Mouse (Mus musculus): ENCODE results near the gene Cinp. TPM values are rescaled to one million over a fixed set of nuclear protein-coding genes. Genes with fewer than 3 reads are reported as not detected.

Gene Cinp
- total RNA-seq (2015; ENCODE audit: low replicate concordance) (14.6 and 28.6 TPM in 2 replicates), total RNA-seq (2017; ENCODE audit: low replicate concordance) (23.4 and 26.7 TPM in 2 replicates)

- ATAC-seq (replicated peaks; ENCODE audit: low FRiP score, poor library complexity, severe bottlenecking): peak; percentile 91
Measured at GRCm38 (mm10) chr12:110889036-110890020, at the start of gene Cinp, which contains the start of gene Tecpr2. Gene Cinp, minus strand, starts transcription at chr12:110889145. Gene Tecpr2, plus strand, starts transcription at chr12:110889264.

DNA sequence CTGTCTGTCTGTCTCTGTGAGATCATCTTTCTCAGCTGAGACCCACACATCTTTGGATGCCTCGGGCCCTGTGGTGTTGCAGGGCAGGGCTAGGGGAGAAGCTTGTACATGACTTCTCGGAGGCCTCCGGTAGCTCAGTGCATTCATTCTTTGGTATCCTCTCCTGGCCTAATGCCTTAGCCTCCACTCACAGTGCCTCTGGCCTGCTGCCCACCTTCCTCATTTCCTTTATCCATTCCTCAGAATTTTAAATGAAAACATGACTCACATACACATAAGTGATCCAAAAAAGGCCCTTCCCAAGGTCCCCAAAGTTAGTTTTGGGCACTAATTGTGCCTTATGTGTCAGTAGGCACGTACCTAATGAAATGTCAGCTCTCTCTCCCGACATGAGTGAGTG, 48.6 kb upstream of the Cinp start:
- no peak for ATAC-seq (replicated peaks; ENCODE audit: low FRiP score, poor library complexity, severe bottlenecking)

GRCm38 (mm10) chr12:110935983-110936620, 47.2 kb upstream of the Cinp start:
- peak; percentile 92 for ATAC-seq (replicated peaks; ENCODE audit: low FRiP score, poor library complexity, severe bottlenecking)

- no peak for ATAC-seq (replicated peaks; ENCODE audit: low FRiP score, poor library complexity, severe bottlenecking)
Measured at GRCm38 (mm10) chr12:110932820-110933219, 43.9 kb upstream of the Cinp start.

- no peak for ATAC-seq (replicated peaks; ENCODE audit: low FRiP score, poor library complexity, severe bottlenecking)
Measured at GRCm38 (mm10) chr12:110921572-110921971, 32.6 kb upstream of the Cinp start.

DNA sequence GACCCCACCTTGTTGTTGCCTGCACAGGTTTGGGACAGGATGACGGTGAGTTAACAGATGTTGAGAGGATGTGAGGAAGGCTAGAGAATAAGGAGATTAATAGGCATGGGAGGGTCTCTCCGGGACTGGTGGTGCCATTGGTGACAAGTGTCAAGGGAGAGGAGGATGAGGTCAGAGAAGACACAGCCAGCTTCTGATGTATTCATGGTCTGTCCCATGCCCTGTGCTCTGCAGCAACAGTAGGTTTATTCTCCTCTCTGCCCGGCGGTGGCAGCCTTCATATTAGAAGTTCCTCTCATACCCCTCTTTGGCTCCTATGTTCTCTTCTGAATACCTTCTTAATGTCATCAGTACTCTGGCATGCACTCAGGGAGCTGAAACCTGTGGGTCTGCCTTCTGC, 31.3 kb upstream of the Cinp start:
- no peak for ATAC-seq (replicated peaks; ENCODE audit: low FRiP score, poor library complexity, severe bottlenecking)

DNA sequence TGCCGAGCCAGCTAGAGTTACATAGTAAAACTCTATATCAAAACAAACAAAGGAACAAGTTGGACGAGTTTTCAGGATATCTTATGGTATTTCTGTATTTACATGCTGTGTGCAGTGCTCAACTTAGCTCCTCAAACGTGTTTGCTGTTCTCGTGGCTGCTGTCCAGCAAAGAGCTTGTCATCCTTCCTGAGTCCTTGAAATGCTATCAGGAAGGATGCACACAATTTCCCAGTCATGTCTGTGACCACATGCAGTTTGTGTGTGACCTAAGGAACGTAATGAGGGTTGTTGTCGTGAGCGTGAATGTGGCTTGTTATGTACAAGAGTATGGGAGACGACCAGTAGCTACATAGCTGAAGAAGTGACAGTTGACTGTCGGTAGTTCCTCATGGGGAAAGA, 26.8 kb upstream of the Cinp start:
- ATAC-seq (replicated peaks; ENCODE audit: low FRiP score, poor library complexity, severe bottlenecking): no peak

DNA sequence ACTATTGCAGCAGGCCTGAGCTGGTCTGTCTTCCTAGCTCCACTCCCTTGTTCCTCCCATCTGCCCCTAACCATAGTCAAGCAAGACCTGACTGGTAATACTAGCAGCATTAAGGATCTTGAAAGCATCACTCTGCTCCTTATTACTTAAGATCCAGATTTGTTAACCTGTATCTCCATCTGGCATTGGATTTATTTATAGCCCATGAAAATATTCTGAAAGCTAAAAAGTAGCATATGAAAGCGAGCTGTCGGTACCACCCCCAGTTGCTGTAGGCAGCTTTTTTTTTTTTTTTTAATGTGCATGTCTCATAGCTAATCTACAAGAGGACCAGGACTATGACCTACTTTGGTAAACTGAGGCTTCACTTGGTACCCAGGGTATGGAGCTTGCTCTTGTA, 21.0 kb upstream of the Cinp start:
- no peak for ATAC-seq (replicated peaks; ENCODE audit: low FRiP score, poor library complexity, severe bottlenecking)

DNA sequence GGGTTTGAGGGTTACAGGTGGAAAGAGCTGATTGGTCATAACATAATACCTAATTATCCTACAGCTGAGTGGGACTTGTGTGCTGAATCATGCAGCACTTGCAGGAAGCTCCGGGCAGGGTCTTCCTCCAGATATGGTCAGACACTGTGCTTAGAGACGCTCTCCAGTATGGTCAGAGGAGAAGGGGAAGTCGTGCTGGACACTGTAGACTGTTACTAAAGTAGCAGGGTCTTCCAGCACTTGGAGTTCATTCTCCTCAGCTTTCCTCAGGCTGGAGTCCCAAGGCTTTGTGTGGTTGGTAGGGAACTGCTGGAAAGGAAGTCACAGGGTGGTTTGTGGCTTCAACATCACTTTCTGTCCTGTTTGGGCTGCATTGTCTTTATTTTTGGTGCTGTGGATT, 18.9 kb upstream of the Cinp start:
- no peak for ATAC-seq (replicated peaks; ENCODE audit: low FRiP score, poor library complexity, severe bottlenecking)

GRCm38 (mm10) chr12:110903536-110903935, 14.6 kb upstream of the Cinp start:
- no peak; the same call in 1 of the 2 replicates for ATAC-seq (replicated peaks; ENCODE audit: low FRiP score, poor library complexity, severe bottlenecking)

GRCm38 (mm10) chr12:110902106-110902505, 13.2 kb upstream of the Cinp start:
- no peak; the same call in 1 of the 2 replicates for ATAC-seq (replicated peaks; ENCODE audit: low FRiP score, poor library complexity, severe bottlenecking)

DNA sequence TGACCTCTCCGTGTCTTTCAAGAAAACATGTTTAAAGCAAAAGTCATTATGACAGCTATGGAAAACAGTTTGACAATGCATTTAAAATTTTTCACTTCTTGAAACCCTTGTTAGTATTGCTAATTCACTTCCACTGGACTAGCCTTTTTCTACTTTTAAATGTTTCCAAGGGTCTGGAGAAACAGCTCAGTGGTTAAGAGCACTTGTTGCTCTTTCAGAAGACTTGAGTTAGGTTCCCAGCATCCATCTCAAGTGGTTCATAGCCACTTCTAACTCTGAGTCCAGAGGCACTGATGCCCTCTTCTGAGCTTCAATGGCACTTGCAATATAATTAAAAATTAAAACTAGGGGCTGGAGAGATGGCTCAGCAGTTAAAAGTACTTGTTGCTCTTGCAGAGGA, 2.9 kb upstream of the Cinp start:
- ATAC-seq (replicated peaks; ENCODE audit: low FRiP score, poor library complexity, severe bottlenecking): no peak

GRCm38 (mm10) chr12:110888606-110889005, 339 bp downstream of the Cinp start:
- peak; percentile 32 for ATAC-seq (replicated peaks; ENCODE audit: low FRiP score, poor library complexity, severe bottlenecking)

DNA sequence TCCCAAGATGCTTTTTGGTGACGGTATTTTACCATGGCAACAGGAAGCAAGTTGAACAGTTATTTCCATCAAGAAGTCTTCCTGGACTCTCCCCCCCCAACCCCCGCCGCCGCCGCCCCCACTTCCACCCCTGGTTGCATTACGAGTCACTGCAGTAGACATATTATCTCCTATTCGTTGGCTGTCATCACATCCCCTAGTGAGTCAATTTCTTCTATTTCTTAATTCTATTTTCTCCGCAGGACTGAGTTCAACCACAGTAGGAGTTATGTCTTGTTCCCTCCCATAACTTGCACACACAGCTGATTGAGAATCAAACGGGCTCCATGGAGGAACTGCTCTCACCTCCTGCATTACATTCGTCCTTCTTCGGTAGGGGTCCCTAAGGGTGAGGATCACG, 839 bp downstream of the Cinp start:
- ATAC-seq (replicated peaks; ENCODE audit: low FRiP score, poor library complexity, severe bottlenecking): no peak

GRCm38 (mm10) chr12:110885251-110885650, 3.7 kb downstream of the Cinp start:
- ATAC-seq (replicated peaks; ENCODE audit: low FRiP score, poor library complexity, severe bottlenecking): no peak

- ATAC-seq (replicated peaks; ENCODE audit: low FRiP score, poor library complexity, severe bottlenecking): no peak
Measured at GRCm38 (mm10) chr12:110882291-110882690, 6.7 kb downstream of the Cinp start.

GRCm38 (mm10) chr12:110875351-110875750, 13.6 kb downstream of the Cinp start:
- ATAC-seq (replicated peaks; ENCODE audit: low FRiP score, poor library complexity, severe bottlenecking): no peak

- ATAC-seq (replicated peaks; ENCODE audit: low FRiP score, poor library complexity, severe bottlenecking): no peak
Measured at GRCm38 (mm10) chr12:110871247-110871646, 17.7 kb downstream of the Cinp start.

GRCm38 (mm10) chr12:110870107-110870506, 18.8 kb downstream of the Cinp start:
- ATAC-seq (replicated peaks; ENCODE audit: low FRiP score, poor library complexity, severe bottlenecking): peak; percentile 83

DNA sequence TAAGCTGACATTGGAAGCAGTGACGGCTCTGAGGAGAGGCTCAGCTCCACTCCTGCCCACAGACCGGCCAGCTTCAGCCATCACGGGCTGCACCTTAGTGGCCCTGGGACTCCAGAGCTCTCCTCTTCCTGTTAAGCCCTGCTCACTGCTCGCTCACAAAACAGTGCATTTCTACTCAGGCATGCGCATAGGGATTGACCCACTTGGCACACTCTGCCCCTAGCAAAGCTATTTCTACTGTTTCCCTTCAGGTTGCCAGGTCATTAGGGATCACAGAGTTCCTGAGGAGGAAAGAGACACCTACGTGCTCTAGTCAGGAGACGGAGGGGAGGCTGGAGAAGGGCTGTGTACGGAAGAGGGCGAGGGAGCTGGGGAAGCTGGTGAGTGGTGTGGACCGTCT, 23.0 kb downstream of the Cinp start:
- no peak for ATAC-seq (replicated peaks; ENCODE audit: low FRiP score, poor library complexity, severe bottlenecking)

- ATAC-seq (replicated peaks; ENCODE audit: low FRiP score, poor library complexity, severe bottlenecking): no peak
Measured at GRCm38 (mm10) chr12:110865571-110865970, 23.4 kb downstream of the Cinp start.
